Mouse (Mus musculus) lung, embryonic 15.5 days (tissue): ENCODE data around the gene Mospd2. TPM values are rescaled to one million over a fixed set of nuclear protein-coding genes. Genes with fewer than 3 reads are reported as not detected.

Source experiments
- ATAC-seq: fragments of 200-750 bp; cut with Nextera tagmentation; 2 replicates; pipeline ENCODE4 v1.8.0; 2017; ENCODE audit warnings: moderate number of reproducible peaks, borderline replicate concordance; ENCODE audit not compliant: low FRiP score, low TSS enrichment; ENCODE audit errors: extremely low read depth
- H3K27ac ChIP-seq: fragments of 300-500 bp; sonication (generic); 2 replicates; pipeline ENCODE4 v1.5.1; 2015; ENCODE audit warnings: moderate library complexity, mild to moderate bottlenecking, inconsistent platforms
- H3K27me3 ChIP-seq: fragments of 300-500 bp; sonication (generic); 2 replicates; pipeline ENCODE4 v1.6.1; 2015; ENCODE audit warnings: inconsistent platforms
- H3K36me3 ChIP-seq: fragments of 300-500 bp; sonication (generic); 2 replicates; pipeline ENCODE4 v1.6.1; 2015; ENCODE audit warnings: inconsistent platforms
- H3K4me1 ChIP-seq: fragments of 300-500 bp; sonication (generic); 2 replicates; pipeline ENCODE4 v1.6.1; 2015; ENCODE audit warnings: inconsistent platforms
- H3K4me2 ChIP-seq: fragments of 300-500 bp; sonication (generic); 2 replicates; pipeline ENCODE4 v1.6.1; 2015; ENCODE audit warnings: inconsistent platforms, mild to moderate bottlenecking, moderate library complexity
- H3K4me3 ChIP-seq: fragments of 300-500 bp; sonication (generic); 2 replicates; pipeline ENCODE4 v1.5.1; 2015; ENCODE audit warnings: mild to moderate bottlenecking, inconsistent platforms
- H3K9ac ChIP-seq: fragments of 300-500 bp; sonication (generic); 2 replicates; pipeline ENCODE4 v1.6.1; 2015; ENCODE audit warnings: inconsistent platforms
- H3K9me3 ChIP-seq: fragments of 300-500 bp; sonication (generic); 2 replicates; pipeline ENCODE4 v1.6.1; 2016; ENCODE audit warnings: inconsistent platforms
- WGBS: fragments of 180-500 bp; shearing (Covaris S2); methylation state at CpG from one replicate; pipeline ENCODE4 v1.1.7; 2015; 5-methylcytosine and 5-hydroxymethylcytosine counted together
- polyA plus RNA-seq: library from polyadenylated mRNA; unstranded; fragments of >200 nt; fragmentation: Nextera tagmentation; extraction: Ambion mirVana; gene quantifications from 2 replicates; pipeline ENCODE4 v1.2.1, GENCODE M21; 2015

Gene Mospd2
- polyA plus RNA-seq, 1 experiment from 2014 or later, result 20.6 TPM

DNA sequence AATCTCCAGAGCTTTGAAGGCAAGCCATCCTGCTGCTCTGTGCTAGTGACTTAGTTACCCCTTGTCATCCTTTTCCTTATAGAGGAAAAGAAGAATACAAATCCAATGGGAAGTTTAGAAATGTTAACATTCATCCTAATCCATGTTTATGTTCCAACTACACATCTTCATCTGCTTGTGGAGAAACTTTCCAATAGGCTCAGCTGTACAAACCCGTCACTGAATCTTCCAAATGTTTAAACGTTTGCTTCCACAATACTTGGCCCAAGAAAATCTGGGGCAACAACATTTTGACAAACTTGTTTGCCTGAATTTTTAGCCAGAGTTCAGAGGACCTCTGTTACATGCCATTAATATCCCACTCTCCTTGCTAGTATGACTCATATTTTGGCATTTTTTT lies 78.3 kb downstream of the Mospd2 start:
- 39% methylated on average over 2 of the region's 2 CpGs for WGBS
- no peaks in the 10 kb centered on the region for H3K27me3 ChIP-seq
- H3K4me2 ChIP-seq, result no peak overlapping the region
- H3K9me3 ChIP-seq, result no peaks in the 10 kb centered on the region
- H3K4me3 ChIP-seq, result no peak overlapping the region
- no peaks in the 10 kb centered on the region for H3K4me1 ChIP-seq
- no peak overlapping the region for H3K27ac ChIP-seq
- no peak for ATAC-seq
- no peak overlapping the region for H3K9ac ChIP-seq
- no peaks in the 10 kb centered on the region for H3K36me3 ChIP-seq

GRCm38 (mm10) chrX:164899805-164900204 lies 80.4 kb downstream of the Mospd2 start:
- 40% methylated on average over 2 of the region's 2 CpGs for WGBS
- Histone ChIP-seq H3K4me2 (no peak overlapping the region), H3K4me3 (no peak overlapping the region), H3K27ac (no peak overlapping the region), H3K36me3 (no peaks in the 10 kb centered on the region), H3K9ac (no peak overlapping the region), H3K9me3 (no peaks in the 10 kb centered on the region), H3K27me3 (no peaks in the 10 kb centered on the region), H3K4me1 (no peaks in the 10 kb centered on the region)
- ATAC-seq, result no peak

- 81% methylated on average over 1 of the region's 1 CpGs for WGBS
- Histone ChIP-seq H3K4me1 (no peaks in the 10 kb centered on the region), H3K27me3 (no peaks in the 10 kb centered on the region), H3K9me3 (no peaks in the 10 kb centered on the region), H3K36me3 (no peaks in the 10 kb centered on the region), H3K4me3 (no peak overlapping the region), H3K4me2 (no peak overlapping the region), H3K9ac (no peak overlapping the region), H3K27ac (no peak overlapping the region)
- ATAC-seq, result no peak
Measured at GRCm38 (mm10) chrX:164886260-164886659, 93.9 kb downstream of the Mospd2 start.

Other genes starting within 250 kb of the Mospd2 start
- 12.4 and 12.7 TPM in 2 replicates for gene Fancb, start 217 bp upstream of the Mospd2 start, polyA plus RNA-seq
- not detected in 2 replicates for gene Gm17604, start 24.5 kb upstream of the Mospd2 start, polyA plus RNA-seq